Mouse (Mus musculus): ENCODE data around the gene Gm28048.

- no peak for TF ChIP-seq CTCF (IDR thresholded peaks at IDR 0.05; ENCODE audit: control insufficient read depth, insufficient read depth, low read length)
- TF ChIP-seq POLR2A (IDR thresholded peaks at IDR 0.05; ENCODE audit: borderline replicate concordance, control insufficient read depth, low read depth, low read length) = 0 out of 2 replicates have a peak, but pooled peaks have one; percentile 36
These were observed 121.3 kb downstream of the Gm28048 start, which contains the start of gene B3gnt2 for GRCm38 (mm10) chr11:22860335-22861227.
